Mouse (Mus musculus): ENCODE data around the gene Lsm14a. TPM values are rescaled to one million over a fixed set of nuclear protein-coding genes. Genes with fewer than 3 reads are reported as not detected.
"Not testable (repeated sequence)": the region's sequence is repeated elsewhere in the genome, so short reads cannot be mapped to it uniquely, and the experiment has no call there.

The Lsm14a gene
- polyA plus RNA-seq, 1 experiment from 2014 or later: 57.1 TPM

- ATAC-seq (replicated peaks; ENCODE audit: insufficient number of reproducible peaks, insufficient read depth, low FRiP score, low read depth); H3K9ac ChIP-seq; H3K4me3 ChIP-seq; H3K9me3 ChIP-seq (replicated peaks); H3K27me3 ChIP-seq; H3K4me2 ChIP-seq; H3K27ac ChIP-seq; H3K36me3 ChIP-seq: not testable (repeated sequence)
- H3K4me1 ChIP-seq (replicated peaks): peaks cover 23% of the 10 kb centered on the region
- 91% methylated on average over 1 of the region's 1 CpGs for WGBS
Measured at GRCm38 (mm10) chr7:34336545-34336944, 56.6 kb downstream of the Lsm14a start.

GRCm38 (mm10) chr7:34327493-34327892 lies 65.6 kb downstream of the Lsm14a start:
- Histone ChIP-seq H3K9me3 (replicated peaks) (0 out of 2 replicates have a peak, but pooled peaks cover 3% of the 10 kb centered on the region), H3K4me1 (replicated peaks) (peaks cover 8% of the 10 kb centered on the region), H3K4me3 (no peak overlapping the region), H3K36me3 (no peaks in the 10 kb centered on the region), H3K27me3 (no peaks in the 10 kb centered on the region), H3K4me2 (no peak overlapping the region), H3K9ac (no peak overlapping the region), H3K27ac (peak overlapping the region; percentile 30; the same call in 1 of the 2 replicates)
- ATAC-seq (replicated peaks; ENCODE audit: insufficient number of reproducible peaks, insufficient read depth, low FRiP score, low read depth): no peak
- 23% methylated on average over 3 of the region's 3 CpGs for WGBS

GRCm38 (mm10) chr7:34324857-34325256 lies 68.3 kb downstream of the Lsm14a start:
- Histone ChIP-seq H3K4me2 (no peak overlapping the region), H3K36me3 (no peaks in the 10 kb centered on the region), H3K27me3 (no peaks in the 10 kb centered on the region), H3K27ac (no peak overlapping the region), H3K9ac (no peak overlapping the region), H3K4me3 (no peak overlapping the region), H3K4me1 (replicated peaks) (peaks cover 15% of the 10 kb centered on the region), H3K9me3 (replicated peaks) (0 out of 2 replicates have a peak, but pooled peaks cover 3% of the 10 kb centered on the region)
- 80% methylated on average over 1 of the region's 1 CpGs for WGBS
- ATAC-seq (replicated peaks; ENCODE audit: insufficient number of reproducible peaks, insufficient read depth, low FRiP score, low read depth): no peak

GRCm38 (mm10) chr7:34324005-34324404 lies 69.1 kb downstream of the Lsm14a start:
- no peaks in the 10 kb centered on the region for H3K36me3 ChIP-seq
- ATAC-seq (replicated peaks; ENCODE audit: insufficient number of reproducible peaks, insufficient read depth, low FRiP score, low read depth): no peak
- H3K27me3 ChIP-seq: no peaks in the 10 kb centered on the region
- no peak overlapping the region for H3K4me3 ChIP-seq
- no peak overlapping the region for H3K27ac ChIP-seq
- WGBS: 93% methylated on average over 2 of the region's 2 CpGs
- H3K9me3 ChIP-seq (replicated peaks): 0 out of 2 replicates have a peak, but pooled peaks cover 3% of the 10 kb centered on the region
- H3K9ac ChIP-seq: no peak overlapping the region
- no peak overlapping the region for H3K4me2 ChIP-seq
- H3K4me1 ChIP-seq (replicated peaks): peaks cover 16% of the 10 kb centered on the region

GRCm38 (mm10) chr7:34323351-34323750 lies 69.8 kb downstream of the Lsm14a start:
- Histone ChIP-seq H3K9me3 (replicated peaks) (0 out of 2 replicates have a peak, but pooled peaks cover 3% of the 10 kb centered on the region), H3K4me1 (replicated peaks) (peaks cover 16% of the 10 kb centered on the region), H3K4me2 (no peak overlapping the region), H3K36me3 (no peaks in the 10 kb centered on the region), H3K27me3 (no peaks in the 10 kb centered on the region), H3K4me3 (no peak overlapping the region), H3K9ac (no peak overlapping the region), H3K27ac (peak overlapping the region; percentile 15; the same call in 1 of the 2 replicates)
- no peak for ATAC-seq (replicated peaks; ENCODE audit: insufficient number of reproducible peaks, insufficient read depth, low FRiP score, low read depth)
- WGBS: 60% methylated on average over 8 of the region's 8 CpGs

GRCm38 (mm10) chr7:34321958-34322357 lies 71.2 kb downstream of the Lsm14a start:
- H3K4me2 ChIP-seq: no peak overlapping the region
- H3K36me3 ChIP-seq: no peaks in the 10 kb centered on the region
- WGBS: 50% methylated on average over 4 of the region's 4 CpGs
- no peak overlapping the region for H3K27ac ChIP-seq
- no peak overlapping the region for H3K4me3 ChIP-seq
- no peak overlapping the region for H3K9ac ChIP-seq
- H3K9me3 ChIP-seq (replicated peaks): 0 out of 2 replicates have a peak, but pooled peaks cover 3% of the 10 kb centered on the region
- no peak for ATAC-seq (replicated peaks; ENCODE audit: insufficient number of reproducible peaks, insufficient read depth, low FRiP score, low read depth)
- no peaks in the 10 kb centered on the region for H3K27me3 ChIP-seq
- peaks cover 16% of the 10 kb centered on the region for H3K4me1 ChIP-seq (replicated peaks)

- no peak overlapping the region; the same call in 1 of the 2 replicates for H3K27ac ChIP-seq
- 0 out of 2 replicates have a peak, but pooled peaks cover 3% of the 10 kb centered on the region for H3K9me3 ChIP-seq (replicated peaks)
- H3K4me3 ChIP-seq: no peak overlapping the region
- WGBS: 78% methylated on average over 5 of the region's 5 CpGs
- H3K4me1 ChIP-seq (replicated peaks): peaks cover 16% of the 10 kb centered on the region
- no peak for ATAC-seq (replicated peaks; ENCODE audit: insufficient number of reproducible peaks, insufficient read depth, low FRiP score, low read depth)
- H3K9ac ChIP-seq: no peak overlapping the region
- H3K4me2 ChIP-seq: no peak overlapping the region
- H3K27me3 ChIP-seq: no peaks in the 10 kb centered on the region
- H3K36me3 ChIP-seq: no peaks in the 10 kb centered on the region
Measured at GRCm38 (mm10) chr7:34321119-34321518, 72.0 kb downstream of the Lsm14a start.

GRCm38 (mm10) chr7:34319957-34320356 lies 73.2 kb downstream of the Lsm14a start:
- Histone ChIP-seq H3K27ac (peak overlapping the region; percentile 53), H3K36me3 (no peaks in the 10 kb centered on the region), H3K4me2 (no peak overlapping the region), H3K9ac (no peak overlapping the region), H3K4me3 (no peak overlapping the region), H3K27me3 (no peaks in the 10 kb centered on the region), H3K9me3 (replicated peaks) (0 out of 2 replicates have a peak, but pooled peaks cover 3% of the 10 kb centered on the region), H3K4me1 (replicated peaks) (peaks cover 16% of the 10 kb centered on the region)
- peak; percentile 45; the same call in 1 of the 2 replicates for ATAC-seq (replicated peaks; ENCODE audit: insufficient number of reproducible peaks, insufficient read depth, low FRiP score, low read depth)
- WGBS: 47% methylated on average over 3 of the region's 3 CpGs

GRCm38 (mm10) chr7:34319123-34319522 lies 74.0 kb downstream of the Lsm14a start:
- no peaks in the 10 kb centered on the region for H3K27me3 ChIP-seq
- no peak overlapping the region for H3K4me3 ChIP-seq
- H3K9ac ChIP-seq: no peak overlapping the region
- H3K9me3 ChIP-seq (replicated peaks): 0 out of 2 replicates have a peak, but pooled peaks cover under 1% of the 10 kb centered on the region
- WGBS: 68% methylated on average over 2 of the region's 2 CpGs
- H3K4me2 ChIP-seq: no peak overlapping the region
- no peaks in the 10 kb centered on the region for H3K36me3 ChIP-seq
- H3K27ac ChIP-seq: peak overlapping the region; percentile 70
- H3K4me1 ChIP-seq (replicated peaks): peaks cover 16% of the 10 kb centered on the region
- ATAC-seq (replicated peaks; ENCODE audit: insufficient number of reproducible peaks, insufficient read depth, low FRiP score, low read depth): no peak

- peaks cover 15% of the 10 kb centered on the region for H3K4me1 ChIP-seq (replicated peaks)
- peak overlapping the region; percentile 70 for H3K27ac ChIP-seq
- no peak overlapping the region for H3K4me3 ChIP-seq
- WGBS: 43% methylated on average over 7 of the region's 7 CpGs
- no peaks in the 10 kb centered on the region for H3K36me3 ChIP-seq
- H3K27me3 ChIP-seq: no peaks in the 10 kb centered on the region
- H3K9me3 ChIP-seq (replicated peaks): no peaks in the 10 kb centered on the region
- no peak; the same call in 1 of the 2 replicates for ATAC-seq (replicated peaks; ENCODE audit: insufficient number of reproducible peaks, insufficient read depth, low FRiP score, low read depth)
- no peak overlapping the region for H3K9ac ChIP-seq
- no peak overlapping the region for H3K4me2 ChIP-seq
Measured at GRCm38 (mm10) chr7:34317901-34318476, 75.1 kb downstream of the Lsm14a start.

GRCm38 (mm10) chr7:34313443-34313875 lies 79.7 kb downstream of the Lsm14a start, which contains the start of gene 4931406P16Rik:
TSS of gene 4931406P16Rik (minus strand) at chr7:34313551.
- Histone ChIP-seq H3K4me2 (peak within 1 kb of the TSS; percentile 85), H3K36me3 (no peaks in the 10 kb centered on the region), H3K27ac (peak within 1 kb of the TSS; percentile 96), H3K9me3 (replicated peaks) (no peaks in the 10 kb centered on the region), H3K4me1 (replicated peaks) (peaks cover 38% of the 10 kb centered on the region), H3K9ac (peak within 1 kb of the TSS; percentile 94), H3K27me3 (no peaks in the 10 kb centered on the region), H3K4me3 (peak within 1 kb of the TSS; percentile 96)
- ATAC-seq (replicated peaks; ENCODE audit: insufficient number of reproducible peaks, insufficient read depth, low FRiP score, low read depth): peak; percentile 92
- WGBS: 0% methylated on average over 41 of the region's 41 CpGs
